Mouse (Mus musculus) right cerebral cortex, postnatal 10 days (tissue): ENCODE data around the gene Nelfb.

ENCODE experiments used
- DNase-seq, 2 experiments: peaks; one replicate each; pipeline ENCODE4 v3.0.0; 2021; ENCODE audit warnings: low spot score in 2 of 2

The Nelfb gene

DNA sequence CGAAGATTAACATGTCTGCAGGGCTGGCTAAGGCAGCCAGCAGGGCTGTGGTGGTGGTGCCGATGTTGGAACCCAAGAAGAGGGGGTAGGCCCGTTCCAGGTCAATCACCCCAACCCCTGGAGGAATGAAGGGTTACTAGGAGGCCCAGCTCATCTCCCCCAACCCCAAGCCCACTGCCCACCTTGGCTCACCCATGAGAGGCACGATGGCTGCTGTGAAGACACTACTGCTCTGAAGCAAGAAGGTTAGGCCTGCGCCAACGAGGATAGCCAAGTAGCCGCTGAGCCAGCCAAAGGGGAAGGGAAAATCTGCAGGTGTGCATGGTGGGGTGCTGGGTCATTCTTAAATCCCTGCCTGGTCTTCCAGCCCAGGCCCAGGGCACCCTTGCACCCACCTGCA is 19.3 kb upstream of the Nelfb start:
- no peak for DNase-seq

DNA sequence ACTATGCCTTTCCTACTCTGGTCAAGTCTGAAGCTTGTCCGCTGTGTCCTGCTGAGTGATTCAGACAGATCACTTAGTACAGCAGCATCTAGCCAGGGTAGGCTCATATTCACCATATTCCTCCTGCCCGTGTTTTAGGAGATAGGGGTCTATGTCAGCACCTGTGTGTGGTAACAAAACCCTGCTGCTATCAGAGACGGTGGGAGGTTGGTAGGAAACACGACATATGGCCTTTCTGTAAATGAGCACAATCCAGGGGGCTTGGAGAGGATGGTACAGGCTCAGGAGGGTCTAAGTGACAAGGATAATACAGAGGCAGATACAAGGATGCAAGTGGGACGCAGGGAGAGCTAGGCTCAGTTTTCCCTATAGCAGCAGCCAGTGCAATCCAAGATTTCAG is 18.3 kb upstream of the Nelfb start:
- DNase-seq = no peak

- DNase-seq = no peak
Measured at GRCm38 (mm10) chr2:25228995-25229530, 17.8 kb upstream of the Nelfb start.

DNA sequence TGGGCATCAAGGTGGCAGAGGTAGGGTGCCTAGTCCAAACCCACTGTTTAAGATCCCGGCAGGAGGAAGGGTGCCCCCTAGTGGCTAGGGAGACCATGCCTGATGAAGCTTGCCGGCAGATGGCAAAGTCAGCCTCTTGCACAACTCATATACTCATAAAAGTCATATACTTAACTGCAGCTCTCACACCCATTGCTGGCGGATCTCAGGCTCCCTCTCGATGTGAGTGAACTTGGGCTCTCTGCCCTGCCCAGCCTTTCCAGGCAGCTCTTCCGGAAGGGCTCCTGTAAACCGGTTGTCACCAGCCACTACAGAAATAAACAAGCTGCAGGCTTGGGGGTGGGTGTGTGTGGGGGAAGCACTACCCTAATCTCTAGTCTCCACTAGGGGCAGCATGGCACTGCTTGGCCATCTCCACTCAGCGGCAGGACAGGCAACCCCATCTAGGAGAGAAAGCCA is 17.2 kb upstream of the Nelfb start:
- DNase-seq = peak; percentile 88

DNA sequence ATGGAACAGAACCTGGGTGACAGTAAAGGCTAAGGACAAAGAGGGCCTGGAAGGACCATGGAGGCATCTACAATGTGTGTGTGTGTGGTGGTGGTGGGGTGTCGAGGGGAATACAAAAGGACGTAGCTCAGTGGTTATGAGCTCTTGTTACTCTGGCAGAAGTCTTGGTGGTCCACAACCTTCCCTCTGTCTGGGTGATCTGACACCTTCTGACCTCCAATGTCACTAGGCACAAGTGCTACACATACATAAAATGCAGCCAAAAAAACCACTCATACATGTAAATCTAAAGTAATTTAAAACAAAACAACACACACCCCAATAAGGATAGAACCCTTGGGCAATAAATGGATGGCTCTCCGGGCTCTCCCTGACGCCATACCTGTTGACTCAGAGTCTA is 16.1 kb upstream of the Nelfb start:
- no peak for DNase-seq

- peak; percentile 77 to 84 for DNase-seq
Measured at GRCm38 (mm10) chr2:25226864-25227263, 15.6 kb upstream of the Nelfb start.

GRCm38 (mm10) chr2:25225811-25226379 is 14.6 kb upstream of the Nelfb start:
- peak in 1 of 2 experiments; percentile 29 for DNase-seq

GRCm38 (mm10) chr2:25224766-25225752 is 13.8 kb upstream of the Nelfb start:
- DNase-seq = peak; percentile 99 to 100

DNA sequence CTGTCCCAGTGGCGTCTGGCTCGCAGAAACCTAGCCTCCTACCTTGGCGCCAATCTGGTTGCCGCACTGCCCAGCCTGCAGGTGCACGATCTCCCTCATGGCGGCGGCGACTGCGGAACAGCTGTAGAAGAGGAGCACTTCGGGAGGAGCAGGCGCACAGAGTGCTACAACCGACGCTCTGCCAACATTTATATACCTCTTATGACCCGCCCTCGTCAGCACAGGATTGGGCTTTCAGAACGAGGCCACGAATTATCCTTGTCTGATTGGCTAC is 13.1 kb upstream of the Nelfb start, which contains the start of gene Tubb4b:
TSS of gene Tubb4b (minus strand) at position 211 of the 274 bp plus-strand sequence.
- DNase-seq = no peak

- DNase-seq = peak; percentile 71 to 80
Measured at GRCm38 (mm10) chr2:25223681-25224491, 12.6 kb upstream of the Nelfb start.

GRCm38 (mm10) chr2:25221331-25221772 is 10.1 kb upstream of the Nelfb start:
- no peak for DNase-seq

GRCm38 (mm10) chr2:25218445-25218844 is 7.2 kb upstream of the Nelfb start, which contains the start of gene Fam166a:
TSS of gene Fam166a (plus strand) at chr2:25218745.
- DNase-seq = no peak

DNA sequence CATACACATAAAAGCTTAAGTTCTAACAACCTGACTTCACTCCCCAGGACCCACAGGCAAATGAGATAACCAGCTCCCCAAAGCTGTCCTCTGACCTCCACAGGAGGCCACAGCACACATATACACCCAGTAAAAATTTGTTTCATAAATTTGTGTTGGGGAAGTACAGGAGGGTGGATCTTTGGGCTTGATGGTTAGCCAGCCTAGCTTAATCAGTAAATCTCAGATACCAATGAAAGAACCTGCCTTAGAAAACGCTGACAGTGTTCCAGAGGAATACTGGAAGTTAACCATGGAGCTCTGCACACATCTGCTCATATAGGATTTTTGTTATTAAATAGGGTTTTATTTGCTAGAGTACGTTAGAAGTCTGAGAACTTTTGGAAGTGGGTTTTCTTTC is 6.4 kb upstream of the Nelfb start:
- no peak for DNase-seq

DNA sequence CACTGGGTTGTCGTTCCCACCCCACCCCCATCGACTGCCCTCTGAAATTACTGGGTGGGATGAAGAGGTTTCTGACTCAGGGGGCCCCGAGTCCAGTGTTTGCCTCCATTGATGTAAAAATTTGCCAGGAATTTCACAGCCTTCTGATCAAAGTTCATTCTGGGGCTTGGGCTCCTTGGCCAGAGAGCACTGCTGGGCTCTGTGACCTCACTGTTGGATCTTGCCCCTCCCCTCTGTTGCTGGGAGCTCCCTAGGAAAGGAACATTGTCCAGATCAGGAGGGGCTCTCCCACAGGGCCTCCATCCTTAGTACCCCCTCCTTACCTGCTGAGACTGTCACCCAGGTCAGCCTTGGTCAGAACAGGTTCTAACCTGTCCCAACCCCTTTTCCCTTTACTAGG is 3.2 kb upstream of the Nelfb start, which contains the start of gene Stpg3:
TSS of gene Stpg3 (minus strand) at position 194 of the 400 bp plus-strand sequence.
- no peak for DNase-seq

- peak in 1 of 2 experiments; percentile 17 for DNase-seq
Measured at GRCm38 (mm10) chr2:25213266-25213865, 2.1 kb upstream of the Nelfb start.

DNA sequence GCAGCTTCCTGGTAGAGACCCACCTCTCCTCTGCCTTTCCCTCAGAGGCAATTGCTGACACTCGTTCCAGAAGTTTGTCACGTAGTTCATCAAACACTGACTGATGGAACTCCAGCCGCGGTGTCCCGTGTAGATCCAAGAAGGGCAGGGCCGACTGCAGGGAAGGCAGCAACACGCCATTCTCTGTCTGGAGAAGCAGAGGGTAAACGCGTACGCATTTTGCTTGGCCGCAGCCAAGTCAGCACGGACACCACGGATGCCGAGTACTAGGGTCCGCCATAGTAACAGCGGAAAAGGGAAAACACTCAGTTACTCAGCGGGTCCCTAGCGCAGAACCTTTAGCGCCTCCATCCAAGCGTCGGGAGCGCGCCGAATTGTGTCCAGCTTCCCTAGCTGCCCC is 603 bp downstream of the Nelfb start:
- DNase-seq = peak in 1 of 2 experiments; percentile 23

- peak in 1 of 2 experiments; percentile 15 for DNase-seq
Measured at GRCm38 (mm10) chr2:25207593-25207992, 3.7 kb downstream of the Nelfb start.

DNA sequence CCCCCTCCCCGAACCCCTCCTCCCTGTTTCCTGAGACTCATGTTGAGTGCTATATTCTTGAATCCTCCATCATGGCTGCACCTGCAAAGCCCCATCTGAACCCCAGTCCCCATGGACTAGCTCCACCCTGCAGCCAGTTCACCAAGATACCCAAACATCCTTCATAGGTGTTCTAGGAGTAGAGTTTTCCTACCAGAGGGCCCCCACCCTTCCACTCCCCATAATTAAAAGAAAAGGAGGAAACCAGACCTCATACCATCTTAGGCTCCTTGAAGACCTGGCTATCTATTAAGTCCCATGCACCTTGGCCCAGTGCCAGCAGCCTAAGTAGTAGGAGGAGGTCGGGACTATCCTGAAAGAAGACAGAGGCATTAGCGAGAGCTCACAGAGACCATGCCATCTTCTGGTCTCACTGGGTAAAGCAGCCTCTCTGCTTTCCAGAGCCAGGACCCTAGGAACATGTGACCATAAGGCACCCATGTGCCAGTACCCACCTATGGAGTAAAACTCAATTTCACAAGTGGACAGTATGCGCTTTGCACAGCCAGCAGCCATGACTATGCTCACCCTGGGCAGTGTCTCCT is 7.6 kb downstream of the Nelfb start:
- peak in 1 of 2 experiments; percentile 41 for DNase-seq

DNA sequence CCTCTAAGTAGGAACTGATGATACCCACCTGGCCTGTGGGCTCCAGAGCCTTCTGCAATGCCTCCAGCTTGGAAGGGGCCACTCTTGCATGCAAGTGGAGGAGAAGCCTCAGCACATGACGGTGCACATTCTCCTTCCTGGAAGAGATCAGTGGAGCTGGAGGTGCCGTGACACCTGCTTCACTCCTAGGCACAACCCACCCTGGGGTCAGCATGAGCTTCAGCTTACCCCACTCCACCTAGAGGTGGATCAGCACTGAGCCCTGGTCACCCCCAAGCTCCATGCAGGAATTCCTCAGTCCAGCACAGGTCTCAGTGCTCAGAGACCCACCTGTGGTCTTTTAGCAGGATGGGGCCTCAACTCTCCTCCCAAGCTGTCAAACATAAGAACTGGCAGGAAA is 10.7 kb downstream of the Nelfb start:
- peak in 1 of 2 experiments; percentile 22 for DNase-seq

DNA sequence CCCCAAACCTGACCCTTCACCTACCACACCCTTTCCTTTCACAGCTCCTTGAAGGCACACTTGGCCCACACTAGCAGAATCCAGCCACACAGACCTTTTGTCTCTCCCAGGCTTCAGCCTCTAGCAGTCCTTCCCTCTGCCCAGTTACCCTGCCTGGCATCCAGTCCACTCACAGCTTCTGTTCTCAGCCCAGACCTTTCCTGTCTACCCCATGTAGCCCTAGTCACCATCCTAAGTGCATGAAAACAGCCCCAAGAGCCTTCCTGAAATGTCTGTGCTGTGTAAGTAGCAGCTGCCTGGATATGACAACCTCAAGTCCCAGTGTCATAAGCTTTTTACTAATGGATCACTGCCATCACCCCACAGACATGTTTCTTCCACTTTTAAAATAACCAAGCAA is 13.3 kb downstream of the Nelfb start:
- no peak for DNase-seq

DNA sequence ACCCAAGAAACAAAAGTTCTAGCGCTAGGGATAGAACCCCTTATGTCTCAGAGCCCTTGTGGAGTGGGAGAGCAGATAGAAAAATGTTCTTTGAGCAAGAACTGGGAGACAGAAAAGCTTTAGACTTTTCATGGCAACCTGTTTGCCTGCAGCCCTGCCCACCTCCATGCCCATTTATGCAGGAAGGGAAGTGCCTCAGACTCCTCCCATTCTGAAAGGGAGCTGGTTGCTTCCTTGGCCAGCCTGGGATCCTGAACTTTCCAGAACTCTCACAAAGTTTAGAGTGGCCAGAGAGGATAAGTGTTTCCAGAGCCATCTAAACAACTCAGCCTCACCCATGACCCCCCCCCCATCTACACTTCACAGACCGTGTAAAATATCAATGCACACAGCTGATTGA is 14.1 kb downstream of the Nelfb start:
- no peak for DNase-seq
